Mouse (Mus musculus) cerebellum, adult 2 months (tissue): ENCODE data around the gene Gpd2. TPM values are rescaled to one million over a fixed set of nuclear protein-coding genes. Genes with fewer than 3 reads are reported as not detected.
A peak's percentile ranks its signal among the peaks of the same experiment; 100 is the strongest.

Experiments used
- DNase-seq, 2 experiments: peaks; one replicate each; pipeline ENCODE4 v3.0.0; 2021
- H3K27ac ChIP-seq: fragments of 200-500 bp; 2 replicates; pipeline ENCODE4 v1.5.1; 2012; ENCODE audit warnings: low read length, control low read depth, inconsistent platforms; ENCODE audit not compliant: insufficient read depth
- H3K27me3 ChIP-seq: fragments of 200-500 bp; 2 replicates; pipeline ENCODE4 v1.6.1; 2012; ENCODE audit warnings: inconsistent platforms, mild to moderate bottlenecking, low read length, moderate library complexity; ENCODE audit not compliant: control insufficient read depth, insufficient read depth
- H3K4me1 ChIP-seq: fragments of 200-500 bp; 2 replicates; pipeline ENCODE4 v1.6.1; 2011; ENCODE audit warnings: low read length; ENCODE audit not compliant: control insufficient read depth, insufficient read depth
- H3K4me3 ChIP-seq: fragments of 200-500 bp; replicated peaks from 2 replicates; pipeline ENCODE3; 2011; ENCODE audit warnings: mild to moderate bottlenecking, low read depth, low read length, control low read depth; ENCODE audit not compliant: insufficient read depth
- CTCF ChIP-seq: fragments of 200-500 bp; IDR thresholded peaks from 2 replicates; pipeline ENCODE4 v1.5.1; 2011; ENCODE audit warnings: low read depth, mild to moderate bottlenecking, control low read depth, low read length, moderate library complexity, borderline replicate concordance; ENCODE audit not compliant: insufficient read depth
- POLR2A ChIP-seq: fragments of 200-500 bp; IDR thresholded peaks from 2 replicates; pipeline ENCODE4 v1.6.1; 2011; ENCODE audit warnings: low read length, control low read depth, borderline replicate concordance; ENCODE audit not compliant: insufficient read depth
- WGBS: fragments of 180-500 bp; shearing (Covaris S2); methylation state at CpG from one replicate; pipeline ENCODE4 v1.1.7; 2018; 5-methylcytosine and 5-hydroxymethylcytosine counted together
- polyA plus RNA-seq: library from polyadenylated mRNA; depleted of rRNA; stranded (reverse); fragments of >200 nt; gene quantifications from 2 replicates; pipeline ENCODE4 v1.2.3, GENCODE M21; 2012

Gene Gpd2
- polyA plus RNA-seq, 1 experiment: 38.1 TPM

DNA sequence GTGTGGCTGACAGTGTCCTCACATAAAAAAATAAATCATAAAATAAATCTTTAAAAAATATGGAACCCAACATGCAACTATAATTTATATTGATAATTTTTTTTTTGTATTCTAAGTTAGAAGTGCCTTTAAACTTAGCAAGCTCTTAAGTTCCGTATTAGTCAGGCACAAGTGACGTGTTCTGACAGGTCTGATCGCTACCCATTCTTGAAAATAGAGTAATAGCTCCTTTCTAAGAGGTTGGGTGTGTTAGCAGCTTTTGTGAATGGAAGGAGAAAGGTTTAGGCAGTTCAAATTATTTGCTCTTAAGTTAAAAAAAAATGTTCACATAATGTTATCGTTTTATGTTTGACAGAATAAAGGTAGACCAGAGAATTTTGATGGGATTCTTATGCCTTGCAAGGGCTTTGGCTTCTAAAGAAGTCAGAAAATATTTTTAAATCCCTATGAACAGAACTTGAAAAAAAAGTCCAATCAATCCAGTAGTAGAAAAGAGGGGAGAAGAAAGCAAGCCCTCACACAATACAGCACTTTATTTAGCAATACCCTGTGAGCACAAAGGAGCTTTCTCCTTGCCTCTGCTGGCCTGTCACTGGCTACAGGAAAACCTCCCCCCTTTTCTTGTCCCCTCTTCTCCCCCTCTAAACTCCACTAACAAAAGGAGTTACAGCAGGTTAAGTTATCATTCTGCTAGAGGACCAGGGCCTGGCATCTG is 29.4 kb downstream of the Gpd2 start:
- DNase-seq: no peak
- Histone ChIP-seq H3K4me1 (no peaks in the 10 kb centered on the region), H3K4me3 (no peak overlapping the region), H3K27me3 (no peaks in the 10 kb centered on the region), H3K27ac (no peak overlapping the region; the same call in 1 of the 2 replicates)
- 90% methylated on average over 4 of the region's 4 CpGs for WGBS
- no peak for TF ChIP-seq POLR2A
- TF ChIP-seq CTCF: no peak

- Histone ChIP-seq H3K4me1 (no peaks in the 10 kb centered on the region), H3K27ac (no peak overlapping the region; the same call in 1 of the 2 replicates), H3K27me3 (no peaks in the 10 kb centered on the region), H3K4me3 (no peak overlapping the region)
- 42% methylated on average over 7 of the region's 7 CpGs for WGBS
- TF ChIP-seq POLR2A (no peak), CTCF (no peak)
- no peak for DNase-seq
Observed at GRCm38 (mm10) chr2:57267394-57267716, 29.9 kb downstream of the Gpd2 start.

DNA sequence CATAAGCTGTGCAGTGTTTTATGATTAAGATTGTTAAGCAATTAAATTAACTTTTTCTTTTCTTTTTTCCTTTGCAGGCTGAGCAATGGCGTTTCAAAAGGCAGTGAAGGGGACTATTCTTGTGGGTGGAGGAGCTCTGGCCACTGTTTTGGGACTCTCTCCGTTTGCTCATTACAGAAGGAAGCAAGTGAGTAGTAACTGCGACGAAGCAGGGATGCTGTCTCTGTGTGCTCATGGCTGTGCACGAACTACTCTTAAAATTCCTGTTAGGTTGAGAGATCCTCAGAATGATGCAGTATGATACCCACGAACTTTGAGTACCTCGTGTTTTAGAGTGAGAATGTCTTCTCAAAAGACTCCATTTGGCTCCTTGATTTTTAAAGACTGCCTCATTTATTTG is 30.5 kb downstream of the Gpd2 start:
- DNase-seq: no peak
- no peak for TF ChIP-seq POLR2A
- TF ChIP-seq CTCF: no peak
- Histone ChIP-seq H3K4me1 (no peaks in the 10 kb centered on the region), H3K27ac (no peak overlapping the region), H3K27me3 (no peaks in the 10 kb centered on the region), H3K4me3 (no peak overlapping the region)
- 64% methylated on average over 7 of the region's 7 CpGs for WGBS

DNA sequence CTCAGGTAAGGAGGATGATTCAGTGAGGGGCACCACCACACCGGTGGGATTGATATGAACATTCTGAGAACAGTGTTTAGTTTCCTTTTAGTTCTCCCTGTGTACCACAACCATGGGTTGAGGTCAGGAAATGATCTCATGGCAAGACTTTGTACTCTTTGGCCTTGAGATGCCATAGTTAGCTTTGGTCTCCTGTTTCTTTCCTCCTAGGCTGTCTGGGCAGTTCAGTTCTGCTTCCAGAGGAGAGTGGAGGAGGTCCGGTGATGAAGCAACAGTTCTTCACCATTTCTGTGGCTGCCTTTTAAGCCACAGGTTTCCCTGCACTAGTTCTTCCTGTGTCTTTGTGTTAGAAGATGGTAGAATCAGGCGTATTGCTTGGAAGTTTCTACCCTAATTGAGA is 31.4 kb downstream of the Gpd2 start:
- Histone ChIP-seq H3K27ac (peak overlapping the region; percentile 47; the same call in 1 of the 2 replicates), H3K4me3 (no peak overlapping the region), H3K4me1 (no peaks in the 10 kb centered on the region), H3K27me3 (no peaks in the 10 kb centered on the region)
- TF ChIP-seq CTCF (no peak), POLR2A (no peak)
- WGBS: 97% methylated on average over 3 of the region's 3 CpGs
- DNase-seq: no peak

DNA sequence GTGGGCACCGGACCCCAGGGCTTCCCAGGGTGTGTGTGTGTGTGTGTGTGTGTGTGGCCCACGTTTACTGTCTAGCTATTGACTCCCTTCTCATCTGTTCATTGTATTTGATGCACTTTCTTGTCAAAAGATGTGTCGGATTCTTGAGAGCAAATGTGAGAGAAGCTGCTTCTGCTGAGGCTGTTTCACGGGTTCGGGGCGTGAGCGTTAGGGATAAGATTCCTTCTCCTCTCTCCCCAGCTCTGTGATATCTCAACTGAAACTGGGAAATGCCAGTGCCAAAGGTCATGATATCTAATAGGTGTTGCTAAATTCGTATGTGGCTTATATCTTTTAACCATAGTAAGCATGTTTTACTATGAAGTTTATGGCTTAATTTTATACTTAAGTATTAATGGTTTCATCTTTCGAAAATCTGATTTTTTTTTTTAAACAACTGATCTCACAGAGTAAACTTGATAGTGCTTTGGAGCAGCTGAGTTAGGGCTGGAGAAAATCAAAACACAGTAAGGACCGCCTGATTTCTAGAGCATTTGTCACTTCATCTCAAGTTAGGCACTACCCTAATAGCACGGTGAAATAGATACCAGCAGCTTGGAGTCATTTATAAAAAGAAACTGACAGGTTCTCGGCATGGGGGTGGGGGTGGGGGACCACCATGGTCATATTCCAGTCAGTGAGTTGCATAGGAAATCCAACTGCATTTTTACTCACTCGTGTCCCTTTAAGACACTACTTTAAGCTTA is 32.4 kb downstream of the Gpd2 start:
- TF ChIP-seq POLR2A (no peak), CTCF (no peak)
- no peak for DNase-seq
- Histone ChIP-seq H3K27me3 (no peaks in the 10 kb centered on the region), H3K4me1 (no peaks in the 10 kb centered on the region), H3K4me3 (no peak overlapping the region), H3K27ac (no peak overlapping the region)
- WGBS: 78% methylated on average over 13 of the region's 13 CpGs

DNA sequence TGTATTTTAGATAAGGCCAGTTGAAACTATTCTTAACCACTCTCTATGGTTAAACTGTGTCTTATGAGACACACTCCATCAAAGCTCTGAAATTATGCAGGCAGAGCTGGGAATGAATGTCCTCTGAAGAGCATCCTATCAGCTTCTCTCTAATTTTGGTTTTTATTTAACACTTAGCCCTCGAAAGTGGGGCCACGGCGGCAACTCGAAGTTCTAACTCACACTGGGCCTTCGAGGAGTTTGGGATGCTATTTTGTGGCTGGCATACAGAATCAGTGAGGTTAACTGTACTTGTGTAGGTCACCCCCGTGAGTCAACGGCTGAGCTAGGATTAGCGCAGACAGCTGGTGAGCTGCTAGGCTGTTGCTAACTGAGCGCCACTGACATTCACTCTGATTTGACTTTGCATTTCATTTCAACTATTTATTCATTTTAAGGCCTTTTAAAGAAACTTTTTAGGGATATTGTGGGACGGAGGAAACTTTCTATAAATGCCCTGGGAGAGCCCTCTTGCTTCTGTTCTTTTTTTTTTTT is 42.8 kb downstream of the Gpd2 start:
- TF ChIP-seq POLR2A (no peak), CTCF (no peak)
- H3K4me1 ChIP-seq: no peaks in the 10 kb centered on the region
- H3K4me3 ChIP-seq: no peak overlapping the region
- no peak overlapping the region for H3K27ac ChIP-seq
- no peak for DNase-seq
- WGBS: 79% methylated on average over 10 of the region's 10 CpGs
- H3K27me3 ChIP-seq: no peaks in the 10 kb centered on the region

GRCm38 (mm10) chr2:57283791-57284190 is 46.4 kb downstream of the Gpd2 start:
- WGBS: 82% methylated on average over 7 of the region's 7 CpGs
- no peak for TF ChIP-seq CTCF
- TF ChIP-seq POLR2A: no peak
- H3K4me1 ChIP-seq: no peaks in the 10 kb centered on the region
- no peak for DNase-seq
- no peak overlapping the region for H3K27ac ChIP-seq
- no peaks in the 10 kb centered on the region for H3K27me3 ChIP-seq
- no peak overlapping the region for H3K4me3 ChIP-seq

DNA sequence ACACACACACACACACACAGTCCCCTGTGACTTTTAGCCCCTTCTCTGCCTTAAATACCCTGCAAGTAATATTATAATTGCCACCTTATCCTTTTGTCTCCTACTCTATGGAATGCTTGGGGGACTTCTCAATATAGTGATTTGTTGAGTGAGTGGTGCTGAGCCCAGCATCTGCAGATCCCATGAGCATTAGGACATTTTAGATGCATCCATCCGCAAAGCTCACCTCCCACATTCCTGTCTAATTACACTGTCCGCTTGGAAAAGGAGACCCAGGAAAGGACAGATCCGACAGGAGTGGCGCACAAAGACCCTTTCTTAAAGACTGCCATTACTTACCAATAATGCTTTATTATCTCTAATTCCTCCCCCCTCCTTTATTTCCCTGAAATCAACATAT is 47.8 kb downstream of the Gpd2 start:
- Histone ChIP-seq H3K27ac (no peak overlapping the region), H3K4me1 (peaks cover 4% of the 10 kb centered on the region; the same call in 1 of the 2 replicates), H3K27me3 (no peaks in the 10 kb centered on the region), H3K4me3 (no peak overlapping the region)
- DNase-seq: no peak
- TF ChIP-seq POLR2A: no peak
- TF ChIP-seq CTCF: no peak
- 90% methylated on average over 4 of the region's 4 CpGs for WGBS
